Mouse (Mus musculus) CD4-positive, CD25-positive, alpha-beta regulatory T cell, adult 9 weeks (primary cell): ENCODE measurements around the gene Rnf41. TPM values are rescaled to one million over a fixed set of nuclear protein-coding genes. Genes with fewer than 3 reads are reported as not detected.

ENCODE experiments used
- polyA plus RNA-seq: library from polyadenylated mRNA; unstranded; fragments of 100-300 nt; shearing (Covaris generic); gene quantifications from one replicate; pipeline ENCODE4 v1.2.1, GENCODE M21; 2017

Rnf41 gene
- 50.5 TPM for polyA plus RNA-seq

DNA sequence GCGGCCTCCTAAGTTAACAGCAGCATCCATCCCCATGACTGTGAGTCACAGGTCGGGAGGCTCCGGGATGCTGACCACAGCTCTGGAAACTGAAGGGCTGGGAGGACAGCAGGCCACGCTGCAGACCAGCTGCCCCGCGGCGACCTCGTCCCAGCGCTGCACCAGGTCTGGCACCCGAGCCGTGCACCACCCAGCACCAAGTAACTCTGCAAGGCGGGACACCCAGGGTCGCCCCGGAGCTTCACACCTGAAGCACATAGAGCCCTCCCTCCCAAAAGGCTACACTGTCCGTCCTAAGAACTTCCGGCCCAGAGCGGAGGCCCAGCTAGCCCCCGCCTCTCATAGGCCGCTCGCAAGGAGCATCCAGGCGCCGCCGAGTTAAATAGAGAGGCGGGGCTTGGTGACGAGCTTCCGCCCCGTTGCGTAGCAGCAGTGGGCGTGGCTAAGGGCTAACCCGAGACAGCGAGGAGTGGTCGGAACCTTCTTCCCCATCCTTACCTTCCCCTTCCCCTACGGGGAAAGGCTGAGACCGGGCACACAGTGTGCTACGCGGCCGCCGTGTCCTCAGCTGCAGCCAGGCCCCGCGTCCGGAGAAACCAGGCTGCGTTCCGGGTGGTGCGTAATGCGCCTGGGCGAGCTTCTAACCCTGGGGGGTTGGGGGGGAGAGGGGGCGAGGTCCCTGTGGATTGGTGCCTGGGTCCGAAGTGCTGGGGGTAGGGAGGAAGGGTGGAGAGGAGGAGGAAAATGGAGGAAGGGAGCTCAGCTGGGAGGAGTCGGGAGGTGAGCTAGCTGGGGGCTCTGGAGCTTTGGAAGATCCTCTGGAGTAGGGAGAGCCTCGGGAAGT lies at the start of gene Rnf41, which contains the start of gene Nabp2:
Gene Rnf41, plus strand, starts transcription at position 447 of the 844 bp plus-strand sequence.
Gene Nabp2, minus strand, starts transcription at position 282 of the 844 bp plus-strand sequence.

DNA sequence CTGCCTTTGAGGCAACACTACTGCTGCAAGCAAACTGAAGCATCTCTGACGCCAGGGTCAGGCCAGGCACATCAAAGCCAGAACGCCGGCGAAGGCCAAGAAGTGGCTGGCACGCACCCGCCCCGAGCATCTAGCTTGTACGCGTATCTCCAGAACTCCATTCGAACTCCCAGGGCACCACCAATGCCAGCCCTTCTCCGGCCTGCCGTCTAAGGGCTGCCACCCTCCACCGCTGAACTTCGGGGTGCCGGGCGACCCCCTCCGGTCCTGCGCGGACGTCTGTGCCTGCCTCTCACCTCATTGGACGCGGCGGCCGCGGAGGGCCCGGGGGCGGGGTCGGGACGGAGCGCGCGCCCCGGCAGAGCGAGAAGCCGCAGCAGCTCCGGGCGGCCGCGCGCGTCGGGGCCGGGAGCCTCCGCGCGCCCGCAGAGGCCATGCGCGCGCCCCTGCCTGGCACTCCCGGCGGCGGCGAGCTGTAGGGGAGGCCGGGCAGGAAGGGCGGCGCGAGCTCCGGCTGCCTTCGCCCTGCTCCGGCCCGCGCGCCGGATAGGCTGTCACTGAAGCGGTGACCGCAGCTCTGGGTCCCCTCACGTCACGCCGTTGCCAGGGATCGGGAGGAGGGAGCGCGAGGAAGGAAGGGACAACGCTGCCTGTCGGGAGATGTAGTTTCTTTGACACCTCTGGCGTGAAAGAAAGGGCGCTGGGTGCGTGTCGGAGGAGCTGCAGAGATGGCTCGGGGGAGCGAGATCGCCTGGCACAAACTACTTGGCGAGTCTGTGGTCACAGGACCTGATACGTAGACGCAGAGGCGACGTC lies 42.8 kb upstream of the Rnf41 start, which contains the start of gene Coq10a:
Gene Coq10a, minus strand, starts transcription at position 596 of the 816 bp plus-strand sequence.

DNA sequence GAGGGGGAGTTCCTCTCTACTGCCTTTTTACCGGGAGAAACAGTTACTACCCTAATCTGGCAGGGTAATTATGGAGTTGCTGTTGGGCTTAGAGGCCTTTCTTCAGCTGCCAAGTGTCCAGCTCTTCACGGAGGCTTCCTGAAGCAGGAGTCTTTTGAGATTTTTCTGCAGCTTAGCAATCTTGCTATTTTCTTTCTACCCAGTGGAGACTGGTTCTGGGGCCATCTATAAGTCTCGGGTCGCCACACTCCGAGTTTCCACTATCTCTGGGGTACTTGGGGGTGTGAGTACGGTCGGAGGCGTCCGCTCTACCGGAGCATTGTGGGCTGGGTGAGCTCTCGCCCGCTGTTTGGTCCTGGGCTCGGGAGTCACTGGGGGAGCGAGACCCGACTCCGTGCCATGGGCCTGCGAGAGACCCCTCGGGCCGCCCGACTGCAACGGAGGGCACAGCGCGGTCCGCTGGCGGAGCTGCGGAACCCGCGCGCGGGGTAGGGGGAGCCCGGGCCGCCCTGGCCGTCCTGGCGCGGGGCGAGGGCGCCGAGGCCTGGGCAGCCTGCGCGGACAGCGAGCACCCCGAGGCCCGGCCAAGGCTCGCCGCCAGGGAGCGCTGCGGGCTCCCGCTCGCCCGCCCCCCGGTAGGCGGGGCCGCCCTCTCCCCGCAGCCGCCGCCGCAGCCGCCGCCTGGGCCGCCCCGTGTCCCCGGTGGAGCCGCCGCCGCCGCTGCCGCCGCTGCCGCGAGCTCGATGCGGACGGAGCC lies 34.8 kb upstream of the Rnf41 start, which contains the start of gene Ankrd52:
Gene Ankrd52, plus strand, starts transcription at position 661 of the 757 bp plus-strand sequence.

DNA sequence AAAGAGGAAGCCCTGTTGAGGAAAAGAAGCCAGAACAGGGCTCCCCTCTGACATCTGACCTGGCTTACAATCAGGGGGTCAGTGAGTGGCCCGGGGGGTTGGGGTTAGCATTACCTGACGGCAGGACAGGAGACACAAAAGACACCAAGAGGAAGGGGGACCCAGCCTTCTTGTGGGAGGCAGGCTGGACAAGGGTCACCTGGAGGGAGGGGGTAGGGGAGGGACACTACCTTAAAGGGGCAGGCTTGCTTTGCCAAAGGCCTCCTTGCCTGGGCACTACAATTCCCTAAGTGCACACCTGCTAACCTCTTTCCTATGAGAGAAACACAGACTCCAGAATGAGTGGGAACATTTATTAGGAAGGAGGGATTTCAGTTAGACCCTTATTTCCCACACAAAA lies 10.4 kb upstream of the Rnf41 start, which contains the start of gene Slc39a5:
Gene Slc39a5, minus strand, starts transcription at position 174 of the 400 bp plus-strand sequence.

DNA sequence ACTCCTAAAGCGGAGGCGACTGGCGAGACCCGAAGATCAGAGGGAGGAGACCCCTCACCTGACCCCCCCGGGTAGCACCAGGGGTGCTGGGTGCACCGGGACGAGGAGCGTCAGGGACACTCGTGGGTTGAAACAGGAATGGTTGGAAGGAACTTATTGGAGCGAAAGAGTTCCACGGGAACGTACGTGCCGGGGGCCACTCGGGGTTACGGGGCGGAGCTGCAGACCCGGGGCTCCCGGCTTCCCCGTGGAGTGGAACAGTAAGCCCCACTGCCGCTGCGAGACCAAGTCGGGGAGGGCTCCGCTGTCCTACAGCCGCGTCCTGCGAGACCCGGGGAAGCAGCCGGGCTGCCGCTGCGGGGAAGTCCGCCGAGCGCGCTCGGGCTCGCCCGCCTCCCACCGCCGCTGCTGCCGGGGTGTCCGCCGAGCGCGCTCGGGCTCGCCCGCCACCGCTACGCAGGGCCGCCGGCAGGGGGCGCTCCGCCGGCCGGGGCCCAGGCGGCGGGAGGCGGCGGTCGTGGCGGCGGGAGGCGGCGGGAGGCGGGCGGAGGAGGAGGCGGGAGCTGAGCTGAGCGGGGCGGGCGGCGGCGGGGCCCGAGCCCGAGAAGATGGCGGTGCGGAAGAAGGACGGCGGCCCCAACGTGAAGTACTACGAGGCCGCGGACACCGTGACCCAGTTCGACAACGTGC lies 47.4 kb downstream of the Rnf41 start, which contains the start of gene Smarcc2:
Gene Smarcc2, plus strand, starts transcription at position 530 of the 690 bp plus-strand sequence.

Other genes with a start within 250 kb of the Rnf41 start
- 35.9 TPM for gene Rbms2, start 231.4 kb upstream of the Rnf41 start, polyA plus RNA-seq
- gene Gls2, start 217.2 kb upstream of the Rnf41 start, polyA plus RNA-seq = 0.33 TPM
- gene Spryd4, start 199.8 kb upstream of the Rnf41 start, polyA plus RNA-seq = 19.0 TPM
- gene Mip, start 185.8 kb upstream of the Rnf41 start, polyA plus RNA-seq = not detected
- gene Timeless, start 179.6 kb upstream of the Rnf41 start, polyA plus RNA-seq = 30.7 TPM
- gene Apon, start 157.6 kb upstream of the Rnf41 start, polyA plus RNA-seq = not detected
- gene Apof, start 143.0 kb upstream of the Rnf41 start, polyA plus RNA-seq = not detected
- gene Stat2, start 141.1 kb upstream of the Rnf41 start, polyA plus RNA-seq = 95.2 TPM
- gene Il23a, start 112.9 kb upstream of the Rnf41 start, polyA plus RNA-seq = not detected
- 51.5 TPM for gene Pan2, start 108.3 kb upstream of the Rnf41 start, polyA plus RNA-seq
- 154 TPM for gene Cnpy2, start 89.2 kb upstream of the Rnf41 start, polyA plus RNA-seq
- gene Cs, start 73.9 kb upstream of the Rnf41 start, polyA plus RNA-seq = 182 TPM
- gene Coq10a, start 42.7 kb upstream of the Rnf41 start, polyA plus RNA-seq = 14.7 TPM
- 1.5 TPM for gene Ankrd52, start 34.5 kb upstream of the Rnf41 start, polyA plus RNA-seq
- not detected for gene Slc39a5, start 10.4 kb upstream of the Rnf41 start, polyA plus RNA-seq
- gene Nabp2, start 165 bp upstream of the Rnf41 start, polyA plus RNA-seq = 131 TPM
- 134 TPM for gene Smarcc2, start 47.6 kb downstream of the Rnf41 start, polyA plus RNA-seq
- 1,630 TPM for gene Myl6, start 82.5 kb downstream of the Rnf41 start, polyA plus RNA-seq
- 4.7 TPM for gene Myl6b, start 87.0 kb downstream of the Rnf41 start, polyA plus RNA-seq
- gene Esyt1, start 114.2 kb downstream of the Rnf41 start, polyA plus RNA-seq = 115 TPM
- gene Zc3h10, start 136.1 kb downstream of the Rnf41 start, polyA plus RNA-seq = 34.2 TPM
- 3,447 TPM for gene Rpl41, start 137.6 kb downstream of the Rnf41 start, polyA plus RNA-seq
- gene Pa2g4, start 154.3 kb downstream of the Rnf41 start, polyA plus RNA-seq = 43.8 TPM
- gene Erbb3, start 178.0 kb downstream of the Rnf41 start, polyA plus RNA-seq = 12.0 TPM
- gene Rps26, start 215.1 kb downstream of the Rnf41 start, polyA plus RNA-seq = 866 TPM
- gene Ikzf4, start 234.3 kb downstream of the Rnf41 start, polyA plus RNA-seq = 123 TPM